In genomic region chr4:65496463-65496834, GRCm38 (mm10) we compare ENCODE assay signal across 8 mouse cellular contexts.
DNase-seq lines count a peak whose midpoint lies in the region; ATAC-seq lines count a peak whose summit lies in the region.

No protein-coding gene starts in this region.

- no peak overlapping the region for H3K4me3 ChIP-seq in embryonic facial prominence, embryonic 15.5 days (replicated peaks)
- H3K4me3 ChIP-seq in midbrain, embryonic 12.5 days, result no peak overlapping the region
- no peak overlapping the region for H3K4me3 ChIP-seq in stomach, embryonic 15.5 days (replicated peaks)

- DNase-seq in 416B (ENCODE audit: low read depth), result peak; percentile 45
- peak; percentile 96 for DNase-seq in brain, adult 2 months (ENCODE audit: low read depth, low spot score)
- peak; percentile 86 to 89 for DNase-seq in heart, adult 9 months (ENCODE audit: low spot score in 2 of 2)
- peak; percentile 88 to 91 for DNase-seq in kidney, adult 8-10 months
- peak; percentile 86 for DNase-seq in left cerebral cortex, postnatal 4 days

- WGBS in embryonic facial prominence, embryonic 15.5 days, result 6% methylated on average over 3 of the region's 3 CpGs
- 3% methylated on average over 3 of the region's 3 CpGs for WGBS in midbrain, embryonic 12.5 days
- WGBS in stomach, embryonic 15.5 days, result 3% methylated on average over 3 of the region's 3 CpGs

- H3K9ac ChIP-seq in embryonic facial prominence, embryonic 15.5 days, result no peak overlapping the region
- H3K9ac ChIP-seq in midbrain, embryonic 12.5 days (replicated peaks), result no peak overlapping the region
- no peak overlapping the region for H3K9ac ChIP-seq in stomach, embryonic 15.5 days

- no peaks in the 10 kb centered on the region for H3K27me3 ChIP-seq in embryonic facial prominence, embryonic 15.5 days
- H3K27me3 ChIP-seq in midbrain, embryonic 12.5 days, result 0 out of 2 replicates have a peak, but pooled peaks cover 3% of the 10 kb centered on the region
- no peaks in the 10 kb centered on the region for H3K27me3 ChIP-seq in stomach, embryonic 15.5 days (replicated peaks)

- peak; percentile 87 for ATAC-seq in embryonic facial prominence, embryonic 15.5 days (ENCODE audit: insufficient number of reproducible peaks, low FRiP score, low TSS enrichment, low read depth)
- peak; percentile 99 for ATAC-seq in midbrain, embryonic 12.5 days (ENCODE audit: low FRiP score, low read depth)
- peak; percentile 98 for ATAC-seq in stomach, embryonic 15.5 days (ENCODE audit: insufficient read depth, low FRiP score, low read depth)

- no peak overlapping the region for H3K4me2 ChIP-seq in embryonic facial prominence, embryonic 15.5 days (replicated peaks)
- no peak overlapping the region for H3K4me2 ChIP-seq in midbrain, embryonic 12.5 days (replicated peaks)
- H3K4me2 ChIP-seq in stomach, embryonic 15.5 days, result no peak overlapping the region

- intact Hi-C loops in left cerebral cortex, postnatal 4 days (cut with DNase I), result loop anchor here (10.0 kb wide), 1 partner anchor 372 kb away; the partner anchor contains the start of gene Pappa

- H3K27ac ChIP-seq in embryonic facial prominence, embryonic 15.5 days (replicated peaks), result no peak overlapping the region
- H3K27ac ChIP-seq in midbrain, embryonic 12.5 days (replicated peaks), result no peak overlapping the region
- H3K27ac ChIP-seq in stomach, embryonic 15.5 days, result no peak overlapping the region

- no peaks in the 10 kb centered on the region for H3K9me3 ChIP-seq in embryonic facial prominence, embryonic 15.5 days (replicated peaks)
- H3K9me3 ChIP-seq in midbrain, embryonic 12.5 days, result no peaks in the 10 kb centered on the region
- H3K9me3 ChIP-seq in stomach, embryonic 15.5 days, result no peaks in the 10 kb centered on the region

- H3K36me3 ChIP-seq in embryonic facial prominence, embryonic 15.5 days, result no peaks in the 10 kb centered on the region
- no peaks in the 10 kb centered on the region for H3K36me3 ChIP-seq in midbrain, embryonic 12.5 days
- no peaks in the 10 kb centered on the region for H3K36me3 ChIP-seq in stomach, embryonic 15.5 days

- peaks cover 7% of the 10 kb centered on the region; the same call in 1 of the 2 replicates for H3K4me1 ChIP-seq in embryonic facial prominence, embryonic 15.5 days
- peaks cover 6% of the 10 kb centered on the region; the same call in 1 of the 2 replicates for H3K4me1 ChIP-seq in midbrain, embryonic 12.5 days
- no peaks in the 10 kb centered on the region; the same call in 1 of the 2 replicates for H3K4me1 ChIP-seq in stomach, embryonic 15.5 days

Comparison
In these comparisons a context has a peak if more than half of its experiments do, and no peak if none do; other contexts are left out.
1. DNase-seq: peak in every context shown above with its lines; median percentile 96 in brain, adult 2 months; 90 in kidney, adult 8-10 months; 88 in heart, adult 9 months; 86 in left cerebral cortex, postnatal 4 days; 45 in 416B.